ENCODE assay signal across 16 mouse cellular contexts in genomic region chr6:94152881-94153280, GRCm38 (mm10).
"Had no signal": no experiment of that assay in that cellular context is flagged by ENCODE, and none has a peak within 500 bp of the region (broad histone marks: within the 10 kb centered on the region; RNA-seq: fewer than 3 reads in every experiment).

No protein-coding gene starts in this region.

- DNase-seq: lung, adult 18-20 months; lung, embryonic 14.5 days; lung, postnatal 10 days; lung, postnatal 36 days; right cerebral cortex, postnatal 14 days; thymus, postnatal 14 days; thymus, postnatal 36 days had no signal

- H3K9ac ChIP-seq: lung, embryonic 14.5 days; midbrain, embryonic 13.5 days; midbrain, embryonic 15.5 days; neural tube, embryonic 12.5 days; stomach, embryonic 15.5 days had no signal

- ATAC-seq: midbrain, embryonic 13.5 days; midbrain, embryonic 15.5 days had no signal

- H3K27ac ChIP-seq: macrophage; midbrain, embryonic 13.5 days; midbrain, embryonic 15.5 days; neural tube, embryonic 12.5 days; stomach, embryonic 15.5 days; stomach, postnatal 0 days had no signal

- H3K36me3 ChIP-seq: midbrain, embryonic 13.5 days; midbrain, embryonic 15.5 days; neural tube, embryonic 12.5 days; stomach, embryonic 15.5 days had no signal

- H3K4me2 ChIP-seq: lung, embryonic 14.5 days; midbrain, embryonic 11.5 days; midbrain, embryonic 13.5 days; midbrain, embryonic 15.5 days; neural tube, embryonic 12.5 days; stomach, embryonic 15.5 days had no signal

- H3K4me1 ChIP-seq: megakaryocyte, embryonic 14.5 days; midbrain, embryonic 13.5 days; midbrain, embryonic 15.5 days; neural tube, embryonic 12.5 days had no signal

- H3K9me3 ChIP-seq: megakaryocyte, embryonic 14.5 days; midbrain, embryonic 13.5 days; midbrain, embryonic 15.5 days; neural tube, embryonic 12.5 days; stomach, embryonic 15.5 days had no signal

- H3K4me3 ChIP-seq: megakaryocyte, embryonic 14.5 days; midbrain, embryonic 13.5 days; midbrain, embryonic 15.5 days; myocyte; neural tube, embryonic 12.5 days; stomach, embryonic 15.5 days had no signal

- H3K27me3 ChIP-seq: megakaryocyte, embryonic 14.5 days; midbrain, embryonic 13.5 days; midbrain, embryonic 15.5 days; neural tube, embryonic 12.5 days; stomach, embryonic 15.5 days had no signal
